Mouse (Mus musculus): ENCODE measurements around the gene Emilin2. TPM values are rescaled to one million over a fixed set of nuclear protein-coding genes. Genes with fewer than 3 reads are reported as not detected.

Gene Emilin2
- polyA plus RNA-seq, 1 experiment: 10.4 TPM

Other genes starting within 250 kb of the Emilin2 start
- 3.3 and 6.3 TPM in 2 replicates for gene Lpin2, start 129.4 kb downstream of the Emilin2 start, polyA plus RNA-seq (2012; ENCODE audit: insufficient read depth, insufficient read length, missing spikeins)
- 3.1 and 3.3 TPM in 2 replicates for gene Gm4707, start 147.9 kb upstream of the Emilin2 start, polyA plus RNA-seq (2012; ENCODE audit: insufficient read depth, insufficient read length, missing spikeins)
- gene Smchd1, start 163.4 kb upstream of the Emilin2 start, polyA plus RNA-seq (2012; ENCODE audit: insufficient read depth, insufficient read length, missing spikeins): 7.2 and 11.8 TPM in 2 replicates
- gene Ndc80, start 214.9 kb upstream of the Emilin2 start, polyA plus RNA-seq (2012; ENCODE audit: insufficient read depth, insufficient read length, missing spikeins): not detected in 2 replicates
- gene Spdya, start 240.1 kb upstream of the Emilin2 start, polyA plus RNA-seq (2012; ENCODE audit: insufficient read depth, insufficient read length, missing spikeins): not detected in 2 replicates